Mouse (Mus musculus): Measurements from ENCODE around the gene Pdcd11. TPM values are rescaled to one million over a fixed set of nuclear protein-coding genes. Genes with fewer than 3 reads are reported as not detected.

Pdcd11 gene
- polyA plus RNA-seq, 1 experiment from 2014 or later, result 7.4 TPM

- no peak overlapping the region for H3K9ac ChIP-seq (ENCODE audit: low read depth, low read length)
- H3K27me3 ChIP-seq (replicated peaks; ENCODE audit: control insufficient read depth, insufficient read depth, low read length), result 0 out of 2 replicates have a peak, but pooled peaks cover 2% of the 10 kb centered on the region
- H3K9me3 ChIP-seq (ENCODE audit: control insufficient read depth, low read length), result no peaks in the 10 kb centered on the region
- no peak for ATAC-seq
- no peak overlapping the region for H3K4me2 ChIP-seq (ENCODE audit: low read depth, low read length)
- no peak overlapping the region for H3K4me3 ChIP-seq (ENCODE audit: low read length)
- H3K27ac ChIP-seq (ENCODE audit: low read length), result no peak overlapping the region
- no peaks in the 10 kb centered on the region for H3K4me1 ChIP-seq (ENCODE audit: control insufficient read depth, insufficient read depth, low read length)
- no peaks in the 10 kb centered on the region for H3K36me3 ChIP-seq (ENCODE audit: control insufficient read depth, insufficient read depth, low read length)
- WGBS, result 90% methylated on average over 7 of the region's 7 CpGs
These were observed 63.2 kb downstream of the Pdcd11 start for GRCm38 (mm10) chr19:47153767-47154166.

GRCm38 (mm10) chr19:47157664-47158063, 67.1 kb downstream of the Pdcd11 start, which contains the start of gene Calhm3:
Gene Calhm3 (minus strand): TSS chr19:47157764.
- Histone ChIP-seq H3K9ac (ENCODE audit: low read depth, low read length) (no peak within 1 kb of the TSS), H3K27me3 (replicated peaks; ENCODE audit: control insufficient read depth, insufficient read depth, low read length) (no peaks in the 10 kb centered on the region), H3K4me1 (ENCODE audit: control insufficient read depth, insufficient read depth, low read length) (no peaks in the 10 kb centered on the region), H3K4me2 (ENCODE audit: low read depth, low read length) (no peak within 1 kb of the TSS), H3K9me3 (ENCODE audit: control insufficient read depth, low read length) (no peaks in the 10 kb centered on the region), H3K27ac (ENCODE audit: low read length) (no peak within 1 kb of the TSS; the same call in 1 of the 2 replicates), H3K36me3 (ENCODE audit: control insufficient read depth, insufficient read depth, low read length) (no peaks in the 10 kb centered on the region), H3K4me3 (ENCODE audit: low read length) (no peak within 1 kb of the TSS)
- 79% methylated on average over 11 of the region's 11 CpGs for WGBS
- ATAC-seq, result no peak

GRCm38 (mm10) chr19:47161669-47162068, 71.1 kb downstream of the Pdcd11 start:
- H3K36me3 ChIP-seq (ENCODE audit: control insufficient read depth, insufficient read depth, low read length), result no peaks in the 10 kb centered on the region
- no peak for ATAC-seq
- 72% methylated on average over 4 of the region's 4 CpGs for WGBS
- H3K4me3 ChIP-seq (ENCODE audit: low read length), result no peak overlapping the region
- H3K4me2 ChIP-seq (ENCODE audit: low read depth, low read length), result no peak overlapping the region
- H3K9me3 ChIP-seq (ENCODE audit: control insufficient read depth, low read length), result no peaks in the 10 kb centered on the region
- H3K27ac ChIP-seq (ENCODE audit: low read length), result no peak overlapping the region
- no peaks in the 10 kb centered on the region for H3K4me1 ChIP-seq (ENCODE audit: control insufficient read depth, insufficient read depth, low read length)
- H3K9ac ChIP-seq (ENCODE audit: low read depth, low read length), result no peak overlapping the region
- no peaks in the 10 kb centered on the region for H3K27me3 ChIP-seq (replicated peaks; ENCODE audit: control insufficient read depth, insufficient read depth, low read length)

- H3K9me3 ChIP-seq (ENCODE audit: control insufficient read depth, low read length), result no peaks in the 10 kb centered on the region
- WGBS, result 92% methylated on average over 6 of the region's 6 CpGs
- H3K36me3 ChIP-seq (ENCODE audit: control insufficient read depth, insufficient read depth, low read length), result no peaks in the 10 kb centered on the region
- no peak overlapping the region for H3K4me3 ChIP-seq (ENCODE audit: low read length)
- no peak for ATAC-seq
- H3K4me1 ChIP-seq (ENCODE audit: control insufficient read depth, insufficient read depth, low read length), result peaks cover under 1% of the 10 kb centered on the region; the same call in 1 of the 2 replicates
- no peaks in the 10 kb centered on the region for H3K27me3 ChIP-seq (replicated peaks; ENCODE audit: control insufficient read depth, insufficient read depth, low read length)
- no peak overlapping the region for H3K27ac ChIP-seq (ENCODE audit: low read length)
- no peak overlapping the region for H3K4me2 ChIP-seq (ENCODE audit: low read depth, low read length)
- no peak overlapping the region for H3K9ac ChIP-seq (ENCODE audit: low read depth, low read length)
These were observed 72.7 kb downstream of the Pdcd11 start for GRCm38 (mm10) chr19:47163176-47163744.

GRCm38 (mm10) chr19:47166758-47167157, 76.2 kb downstream of the Pdcd11 start:
- ATAC-seq, result no peak
- 28% methylated on average over 3 of the region's 3 CpGs for WGBS
- H3K4me1 ChIP-seq (ENCODE audit: control insufficient read depth, insufficient read depth, low read length), result peaks cover 7% of the 10 kb centered on the region; the same call in 1 of the 2 replicates
- H3K36me3 ChIP-seq (ENCODE audit: control insufficient read depth, insufficient read depth, low read length), result no peaks in the 10 kb centered on the region
- no peak overlapping the region for H3K27ac ChIP-seq (ENCODE audit: low read length)
- H3K4me3 ChIP-seq (ENCODE audit: low read length), result no peak overlapping the region
- no peak overlapping the region for H3K4me2 ChIP-seq (ENCODE audit: low read depth, low read length)
- H3K27me3 ChIP-seq (replicated peaks; ENCODE audit: control insufficient read depth, insufficient read depth, low read length), result no peaks in the 10 kb centered on the region
- H3K9me3 ChIP-seq (ENCODE audit: control insufficient read depth, low read length), result no peaks in the 10 kb centered on the region
- H3K9ac ChIP-seq (ENCODE audit: low read depth, low read length), result no peak overlapping the region

GRCm38 (mm10) chr19:47167617-47168214, 77.1 kb downstream of the Pdcd11 start:
- WGBS, result 48% methylated on average over 7 of the region's 7 CpGs
- Histone ChIP-seq H3K4me3 (ENCODE audit: low read length) (no peak overlapping the region), H3K27me3 (replicated peaks; ENCODE audit: control insufficient read depth, insufficient read depth, low read length) (no peaks in the 10 kb centered on the region), H3K4me2 (ENCODE audit: low read depth, low read length) (peak overlapping the region; percentile 41; the same call in 1 of the 2 replicates), H3K9me3 (ENCODE audit: control insufficient read depth, low read length) (no peaks in the 10 kb centered on the region), H3K36me3 (ENCODE audit: control insufficient read depth, insufficient read depth, low read length) (no peaks in the 10 kb centered on the region), H3K4me1 (ENCODE audit: control insufficient read depth, insufficient read depth, low read length) (peaks cover 7% of the 10 kb centered on the region; the same call in 1 of the 2 replicates), H3K9ac (ENCODE audit: low read depth, low read length) (no peak overlapping the region), H3K27ac (ENCODE audit: low read length) (no peak overlapping the region)
- no peak for ATAC-seq

- Histone ChIP-seq H3K9ac (ENCODE audit: low read depth, low read length) (peak overlapping the region; percentile 35), H3K36me3 (ENCODE audit: control insufficient read depth, insufficient read depth, low read length) (no peaks in the 10 kb centered on the region), H3K4me3 (ENCODE audit: low read length) (peak overlapping the region; percentile 13), H3K4me2 (ENCODE audit: low read depth, low read length) (peak overlapping the region; percentile 41), H3K9me3 (ENCODE audit: control insufficient read depth, low read length) (no peaks in the 10 kb centered on the region), H3K4me1 (ENCODE audit: control insufficient read depth, insufficient read depth, low read length) (peaks cover 7% of the 10 kb centered on the region; the same call in 1 of the 2 replicates), H3K27ac (ENCODE audit: low read length) (no peak overlapping the region), H3K27me3 (replicated peaks; ENCODE audit: control insufficient read depth, insufficient read depth, low read length) (no peaks in the 10 kb centered on the region)
- peak; percentile 53; the same call in 1 of the 2 replicates for ATAC-seq
- 10% methylated on average over 13 of the region's 13 CpGs for WGBS
These were observed 77.7 kb downstream of the Pdcd11 start for GRCm38 (mm10) chr19:47168223-47168622.

- Histone ChIP-seq H3K9ac (ENCODE audit: low read depth, low read length) (peak overlapping the region; percentile 35; the same call in 1 of the 2 replicates), H3K4me3 (ENCODE audit: low read length) (peak overlapping the region; percentile 13), H3K4me2 (ENCODE audit: low read depth, low read length) (peak overlapping the region; percentile 41), H3K36me3 (ENCODE audit: control insufficient read depth, insufficient read depth, low read length) (no peaks in the 10 kb centered on the region), H3K27ac (ENCODE audit: low read length) (no peak overlapping the region), H3K4me1 (ENCODE audit: control insufficient read depth, insufficient read depth, low read length) (peaks cover 7% of the 10 kb centered on the region; the same call in 1 of the 2 replicates), H3K9me3 (ENCODE audit: control insufficient read depth, low read length) (no peaks in the 10 kb centered on the region), H3K27me3 (replicated peaks; ENCODE audit: control insufficient read depth, insufficient read depth, low read length) (no peaks in the 10 kb centered on the region)
- 25% methylated on average over 11 of the region's 11 CpGs for WGBS
- peak; percentile 59 for ATAC-seq
These were observed 78.3 kb downstream of the Pdcd11 start for GRCm38 (mm10) chr19:47168793-47169412.

GRCm38 (mm10) chr19:47174515-47174914, 83.9 kb downstream of the Pdcd11 start:
- H3K9ac ChIP-seq (ENCODE audit: low read depth, low read length), result no peak overlapping the region
- H3K4me3 ChIP-seq (ENCODE audit: low read length), result no peak overlapping the region
- H3K27me3 ChIP-seq (replicated peaks; ENCODE audit: control insufficient read depth, insufficient read depth, low read length), result peaks cover 4% of the 10 kb centered on the region
- WGBS, result 55% methylated on average over 3 of the region's 3 CpGs
- no peaks in the 10 kb centered on the region for H3K9me3 ChIP-seq (ENCODE audit: control insufficient read depth, low read length)
- no peak overlapping the region for H3K27ac ChIP-seq (ENCODE audit: low read length)
- no peak overlapping the region for H3K4me2 ChIP-seq (ENCODE audit: low read depth, low read length)
- ATAC-seq, result no peak
- no peaks in the 10 kb centered on the region for H3K36me3 ChIP-seq (ENCODE audit: control insufficient read depth, insufficient read depth, low read length)
- H3K4me1 ChIP-seq (ENCODE audit: control insufficient read depth, insufficient read depth, low read length), result no peaks in the 10 kb centered on the region; the same call in 1 of the 2 replicates
